Mouse (Mus musculus) cerebellum, adult (tissue): ENCODE results near the gene Ube2v1.

Source experiments
- ATAC-seq: cut with Nextera tagmentation; 2 replicates; pipeline ENCODE4 v1.9.2; 2017; ENCODE audit warnings: mild to moderate bottlenecking, moderate library complexity, mixed read lengths; ENCODE audit not compliant: insufficient number of reproducible peaks, low FRiP score, low TSS enrichment

Gene Ube2v1

GRCm38 (mm10) chr2:167631591-167632448 is at the start of gene Ube2v1:
Gene Ube2v1, minus strand, starts transcription at chr2:167632095.
- peak; percentile 65 for ATAC-seq

- ATAC-seq: no peak
Measured at GRCm38 (mm10) chr2:167680657-167681056, 48.8 kb upstream of the Ube2v1 start.

- peak; percentile 56; the same call in 1 of the 2 replicates for ATAC-seq
Measured at GRCm38 (mm10) chr2:167679902-167680430, 48.1 kb upstream of the Ube2v1 start.

- ATAC-seq: no peak
Measured at GRCm38 (mm10) chr2:167678600-167678999, 46.7 kb upstream of the Ube2v1 start.

GRCm38 (mm10) chr2:167675120-167675909 is 43.4 kb upstream of the Ube2v1 start:
- no peak for ATAC-seq

- no peak for ATAC-seq
Measured at GRCm38 (mm10) chr2:167672212-167672685, 40.4 kb upstream of the Ube2v1 start.

GRCm38 (mm10) chr2:167671101-167671633 is 39.3 kb upstream of the Ube2v1 start:
- no peak for ATAC-seq

GRCm38 (mm10) chr2:167669398-167669797 is 37.5 kb upstream of the Ube2v1 start:
- no peak for ATAC-seq

GRCm38 (mm10) chr2:167668426-167668825 is 36.5 kb upstream of the Ube2v1 start:
- no peak for ATAC-seq

GRCm38 (mm10) chr2:167665972-167666713 is 34.2 kb upstream of the Ube2v1 start:
- no peak for ATAC-seq

- no peak for ATAC-seq
Measured at GRCm38 (mm10) chr2:167662713-167663112, 30.8 kb upstream of the Ube2v1 start.

GRCm38 (mm10) chr2:167661270-167662203 is 29.6 kb upstream of the Ube2v1 start, which contains the start of gene Gm20431:
Gene Gm20431, minus strand, starts transcription at chr2:167661496.
- peak; percentile 90 for ATAC-seq

GRCm38 (mm10) chr2:167660611-167660971 is 28.7 kb upstream of the Ube2v1 start:
- ATAC-seq: no peak

- no peak for ATAC-seq
Measured at GRCm38 (mm10) chr2:167659847-167660610, 28.1 kb upstream of the Ube2v1 start.

- ATAC-seq: no peak
Measured at GRCm38 (mm10) chr2:167659177-167659846, 27.4 kb upstream of the Ube2v1 start.

- ATAC-seq: no peak
Measured at GRCm38 (mm10) chr2:167658712-167659111, 26.8 kb upstream of the Ube2v1 start.

- ATAC-seq: no peak
Measured at GRCm38 (mm10) chr2:167657973-167658372, 26.1 kb upstream of the Ube2v1 start.
